Mouse (Mus musculus): ENCODE measurements around the gene Lrrc8c. TPM values are rescaled to one million over a fixed set of nuclear protein-coding genes. Genes with fewer than 3 reads are reported as not detected.

The Lrrc8c gene
- total and polyA plus RNA-seq, 2 experiments from 2014 or later, result 6.9 to 11.5 TPM

GRCm38 (mm10) chr5:105501136-105501535 is 18.1 kb upstream of the Lrrc8c start:
- H3K27ac ChIP-seq (ENCODE audit: low read depth, low read length), result no peak overlapping the region
- no peak overlapping the region for H3K9ac ChIP-seq
- H3K4me2 ChIP-seq (ENCODE audit: low read depth), result no peak overlapping the region
- no peaks in the 10 kb centered on the region; the same call in 1 of the 2 replicates for H3K27me3 ChIP-seq (ENCODE audit: insufficient read depth, low read length)
- TF ChIP-seq CTCF (IDR thresholded peaks at IDR 0.05; ENCODE audit: low read depth), result no peak
- ATAC-seq (no peak), DNase-seq (no peak)
- no peak overlapping the region for H3K4me3 ChIP-seq (ENCODE audit: low read depth, low read length)
- no peaks in the 10 kb centered on the region for H3K9me3 ChIP-seq (ENCODE audit: low read length)
- WGBS, result 74% methylated on average over 3 of the region's 3 CpGs
- H3K36me3 ChIP-seq (ENCODE audit: insufficient read depth), result no peaks in the 10 kb centered on the region
- peaks cover 7% of the 10 kb centered on the region; the same call in 1 of the 2 replicates for H3K4me1 ChIP-seq (ENCODE audit: insufficient read depth)

GRCm38 (mm10) chr5:105508813-105509212 is 10.4 kb upstream of the Lrrc8c start:
- ATAC-seq, result no peak
- Histone ChIP-seq H3K4me1 (ENCODE audit: insufficient read depth) (no peaks in the 10 kb centered on the region), H3K4me3 (ENCODE audit: low read depth, low read length) (no peak overlapping the region), H3K36me3 (ENCODE audit: insufficient read depth) (no peaks in the 10 kb centered on the region), H3K4me2 (ENCODE audit: low read depth) (no peak overlapping the region), H3K27me3 (ENCODE audit: insufficient read depth, low read length) (no peaks in the 10 kb centered on the region), H3K9me3 (ENCODE audit: low read length) (no peaks in the 10 kb centered on the region), H3K9ac (no peak overlapping the region), H3K27ac (ENCODE audit: low read depth, low read length) (no peak overlapping the region)
- no peak for DNase-seq
- 91% methylated on average over 6 of the region's 6 CpGs for WGBS
- TF ChIP-seq CTCF (IDR thresholded peaks at IDR 0.05; ENCODE audit: low read depth), result no peak

DNA sequence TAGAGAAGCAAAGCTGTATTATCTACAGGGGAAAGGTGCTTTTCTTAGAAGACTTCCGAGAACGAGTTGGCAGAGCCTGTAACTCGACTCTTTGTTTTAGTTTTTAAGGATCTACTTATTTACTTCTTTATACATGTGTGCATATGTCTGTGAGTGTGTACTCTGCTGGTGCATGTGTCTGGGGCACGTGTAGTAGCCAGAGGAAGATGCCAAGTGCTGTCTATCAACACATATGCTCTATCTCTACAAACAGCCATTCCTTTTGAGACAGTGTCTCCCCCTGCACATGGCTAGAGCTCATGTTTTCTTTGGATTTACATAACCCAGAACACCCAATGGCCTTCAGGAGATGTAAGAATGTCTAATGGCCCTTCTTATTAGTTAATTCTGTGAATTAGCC is 6.9 kb upstream of the Lrrc8c start:
- H3K36me3 ChIP-seq (ENCODE audit: insufficient read depth), result no peaks in the 10 kb centered on the region
- ATAC-seq (peak; percentile 68), DNase-seq (no peak)
- no peak overlapping the region for H3K4me2 ChIP-seq (ENCODE audit: low read depth)
- no peaks in the 10 kb centered on the region for H3K4me1 ChIP-seq (ENCODE audit: insufficient read depth)
- H3K9me3 ChIP-seq (ENCODE audit: low read length), result no peaks in the 10 kb centered on the region
- no peak overlapping the region for H3K4me3 ChIP-seq (ENCODE audit: low read depth, low read length)
- H3K27me3 ChIP-seq (ENCODE audit: insufficient read depth, low read length), result no peaks in the 10 kb centered on the region
- no peak overlapping the region for H3K27ac ChIP-seq (ENCODE audit: low read depth, low read length)
- no peak for TF ChIP-seq CTCF (IDR thresholded peaks at IDR 0.05; ENCODE audit: low read depth)
- 39% methylated on average over 4 of the region's 4 CpGs for WGBS
- no peak overlapping the region for H3K9ac ChIP-seq

GRCm38 (mm10) chr5:105515532-105515931 is 3.7 kb upstream of the Lrrc8c start:
- TF ChIP-seq CTCF (IDR thresholded peaks at IDR 0.05; ENCODE audit: low read depth), result no peak
- no peaks in the 10 kb centered on the region for H3K9me3 ChIP-seq (ENCODE audit: low read length)
- WGBS, result 76% methylated on average over 6 of the region's 6 CpGs
- no peak overlapping the region for H3K4me3 ChIP-seq (ENCODE audit: low read depth, low read length)
- DNase-seq (no peak), ATAC-seq (no peak)
- no peak overlapping the region for H3K27ac ChIP-seq (ENCODE audit: low read depth, low read length)
- H3K9ac ChIP-seq, result no peak overlapping the region
- H3K27me3 ChIP-seq (ENCODE audit: insufficient read depth, low read length), result no peaks in the 10 kb centered on the region
- peaks cover 8% of the 10 kb centered on the region; the same call in 1 of the 2 replicates for H3K4me1 ChIP-seq (ENCODE audit: insufficient read depth)
- H3K4me2 ChIP-seq (ENCODE audit: low read depth), result no peak overlapping the region
- no peaks in the 10 kb centered on the region for H3K36me3 ChIP-seq (ENCODE audit: insufficient read depth)

DNA sequence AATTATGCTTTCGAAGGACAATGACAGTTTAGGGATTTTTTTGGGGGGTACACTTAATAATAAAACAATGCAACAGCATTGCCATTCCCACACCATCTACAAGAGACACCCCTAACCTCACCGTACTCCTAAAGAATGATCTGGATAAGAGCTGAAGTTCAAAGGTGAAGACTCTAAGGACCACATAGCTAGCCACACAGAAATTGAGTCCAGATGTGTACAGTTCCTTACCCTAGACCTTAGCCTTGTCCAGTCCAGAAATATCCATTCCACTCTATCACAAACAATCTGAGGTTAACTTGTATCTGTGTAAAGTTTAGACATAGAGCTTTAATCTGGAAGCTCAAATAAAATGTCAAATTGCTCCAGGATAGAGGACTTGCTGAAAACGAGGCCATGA is 2.9 kb upstream of the Lrrc8c start:
- no peak for TF ChIP-seq CTCF (IDR thresholded peaks at IDR 0.05; ENCODE audit: low read depth)
- 80% methylated on average over 3 of the region's 3 CpGs for WGBS
- ATAC-seq, result no peak

GRCm38 (mm10) chr5:105517992-105518625 is 1.1 kb upstream of the Lrrc8c start:
- peaks cover 15% of the 10 kb centered on the region; the same call in 1 of the 2 replicates for H3K4me1 ChIP-seq (ENCODE audit: insufficient read depth)
- H3K27me3 ChIP-seq (ENCODE audit: insufficient read depth, low read length), result no peaks in the 10 kb centered on the region
- H3K4me3 ChIP-seq (ENCODE audit: low read depth, low read length), result peak overlapping the region; percentile 83
- H3K9me3 ChIP-seq (ENCODE audit: low read length), result no peaks in the 10 kb centered on the region
- H3K27ac ChIP-seq (ENCODE audit: low read depth, low read length), result no peak overlapping the region
- 10% methylated on average over 7 of the region's 7 CpGs for WGBS
- 0 out of 2 replicates have a peak overlapping the region, but pooled peaks have one; percentile 77 for H3K9ac ChIP-seq
- TF ChIP-seq CTCF (IDR thresholded peaks at IDR 0.05; ENCODE audit: low read depth), result no peak
- H3K4me2 ChIP-seq (ENCODE audit: low read depth), result peak overlapping the region; percentile 92
- DNase-seq (peak; percentile 20), ATAC-seq (no peak)
- no peaks in the 10 kb centered on the region for H3K36me3 ChIP-seq (ENCODE audit: insufficient read depth)

More for the DNA sequence above, 2.9 kb upstream of the Lrrc8c start:
- Histone ChIP-seq H3K36me3 (ENCODE audit: insufficient read depth) (no peaks in the 10 kb centered on the region), H3K4me2 (ENCODE audit: low read depth) (no peak overlapping the region), H3K27ac (ENCODE audit: low read depth, low read length) (no peak overlapping the region), H3K27me3 (ENCODE audit: insufficient read depth, low read length) (no peaks in the 10 kb centered on the region), H3K9ac (no peak overlapping the region), H3K4me3 (ENCODE audit: low read depth, low read length) (no peak overlapping the region), H3K4me1 (ENCODE audit: insufficient read depth) (peaks cover 15% of the 10 kb centered on the region; the same call in 1 of the 2 replicates), H3K9me3 (ENCODE audit: low read length) (no peaks in the 10 kb centered on the region)
- no peak for DNase-seq

DNA sequence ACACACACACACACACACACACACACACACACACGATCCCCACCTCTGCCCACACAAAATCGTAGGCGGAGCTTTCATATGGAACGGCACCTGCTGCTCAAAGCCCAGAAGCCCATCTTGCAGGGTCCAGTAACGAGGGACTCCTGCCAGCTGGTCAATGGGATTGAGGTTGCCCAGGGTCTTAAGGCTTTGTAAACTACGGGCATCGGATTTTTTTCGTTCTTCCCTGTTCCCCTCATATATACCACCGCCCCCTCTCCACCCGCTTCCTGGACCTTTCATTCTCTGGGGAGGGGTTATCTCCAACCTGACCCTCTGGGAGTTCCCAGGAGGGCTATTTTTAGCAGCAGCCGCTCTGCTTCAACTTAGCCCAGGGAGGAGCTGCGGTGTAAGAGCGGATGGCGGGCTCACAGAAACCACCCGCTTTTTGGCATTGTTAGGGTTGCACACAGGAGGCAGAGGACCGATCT is 527 bp upstream of the Lrrc8c start:
- Histone ChIP-seq H3K27me3 (ENCODE audit: insufficient read depth, low read length) (no peaks in the 10 kb centered on the region), H3K9me3 (ENCODE audit: low read length) (no peaks in the 10 kb centered on the region), H3K36me3 (ENCODE audit: insufficient read depth) (no peaks in the 10 kb centered on the region), H3K4me2 (ENCODE audit: low read depth) (peak overlapping the region; percentile 92), H3K4me3 (ENCODE audit: low read depth, low read length) (peak overlapping the region; percentile 83), H3K27ac (ENCODE audit: low read depth, low read length) (peak overlapping the region; percentile 86), H3K4me1 (ENCODE audit: insufficient read depth) (peaks cover 15% of the 10 kb centered on the region; the same call in 1 of the 2 replicates), H3K9ac (peak overlapping the region; percentile 77)
- DNase-seq, result no peak
- ATAC-seq, result peak; percentile 59
- no peak for TF ChIP-seq CTCF (IDR thresholded peaks at IDR 0.05; ENCODE audit: low read depth)
- WGBS, result under 1% methylated on average over 16 of the region's 16 CpGs
